Mouse (Mus musculus): ENCODE measurements around the gene Fbxl20.

DNA sequence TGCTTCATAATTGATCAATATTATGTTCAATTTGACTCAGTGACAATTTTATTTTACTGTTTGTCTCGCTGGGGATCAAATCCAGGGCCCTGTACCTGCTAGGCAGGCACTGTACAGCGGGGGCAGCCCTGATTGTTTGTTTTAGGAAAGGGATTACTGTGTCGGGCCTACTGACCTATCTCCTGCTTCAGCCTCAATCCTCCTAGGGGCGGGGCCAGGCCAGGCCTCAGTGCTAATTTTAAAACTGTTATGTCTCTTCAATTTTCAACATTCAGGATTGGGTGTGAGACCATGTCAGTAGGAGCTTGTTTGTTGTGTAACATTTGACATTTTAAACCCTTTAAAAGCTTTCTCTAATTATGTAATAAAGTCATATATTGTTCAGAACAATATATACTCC lies 36.7 kb downstream of the Fbxl20 start:
- TF ChIP-seq CTCF (IDR thresholded peaks at IDR 0.05; ENCODE audit: low read depth, low read length) (no peak), POLR2A (IDR thresholded peaks at IDR 0.05; ENCODE audit: insufficient read depth, low read length) (no peak), EP300 (IDR thresholded peaks at IDR 0.05; ENCODE audit: insufficient read depth, low read depth, low read length) (no peak)

Data from ES-Bruce4 (cell line).